Mouse (Mus musculus): ENCODE data around the gene Col4a1. TPM values are rescaled to one million over a fixed set of nuclear protein-coding genes. Genes with fewer than 3 reads are reported as not detected.
A peak's percentile ranks its signal among the peaks of the same experiment; 100 is the strongest.

The Col4a1 gene
- polyA plus RNA-seq, 1 experiment from 2014 or later, result 123 TPM

GRCm38 (mm10) chr8:11168780-11169179, 143.8 kb downstream of the Col4a1 start:
- Histone ChIP-seq H3K27ac (no peak overlapping the region), H3K4me3 (no peak overlapping the region), H3K27me3 (ENCODE audit: insufficient read depth, poor library complexity, severe bottlenecking) (0 out of 2 replicates have a peak, but pooled peaks cover 3% of the 10 kb centered on the region), H3K36me3 (no peaks in the 10 kb centered on the region), H3K4me1 (replicated peaks) (peaks cover 11% of the 10 kb centered on the region), H3K9me3 (no peaks in the 10 kb centered on the region)
- 89% methylated on average over 3 of the region's 3 CpGs for WGBS
- no peak for DNase-seq (ENCODE audit: low spot score)

- Histone ChIP-seq H3K4me3 (no peak overlapping the region), H3K27me3 (ENCODE audit: insufficient read depth, poor library complexity, severe bottlenecking) (no peaks in the 10 kb centered on the region), H3K27ac (no peak overlapping the region), H3K36me3 (no peaks in the 10 kb centered on the region), H3K9me3 (no peaks in the 10 kb centered on the region), H3K4me1 (replicated peaks) (peaks cover 9% of the 10 kb centered on the region; the same call in 1 of the 2 replicates)
- DNase-seq (ENCODE audit: low spot score), result no peak
- WGBS, result 85% methylated on average over 9 of the region's 9 CpGs
These were observed 144.7 kb downstream of the Col4a1 start for GRCm38 (mm10) chr8:11167955-11168354.

GRCm38 (mm10) chr8:11165592-11165991, 147.0 kb downstream of the Col4a1 start:
- H3K9me3 ChIP-seq, result no peaks in the 10 kb centered on the region
- no peaks in the 10 kb centered on the region for H3K27me3 ChIP-seq (ENCODE audit: insufficient read depth, poor library complexity, severe bottlenecking)
- peaks cover 12% of the 10 kb centered on the region; the same call in 1 of the 2 replicates for H3K4me1 ChIP-seq (replicated peaks)
- peak overlapping the region; percentile 45 for H3K27ac ChIP-seq
- peak; percentile 23 for DNase-seq (ENCODE audit: low spot score)
- WGBS, result 54% methylated on average over 4 of the region's 4 CpGs
- no peaks in the 10 kb centered on the region for H3K36me3 ChIP-seq
- no peak overlapping the region for H3K4me3 ChIP-seq

- 91% methylated on average over 2 of the region's 2 CpGs for WGBS
- no peak for DNase-seq (ENCODE audit: low spot score)
- H3K36me3 ChIP-seq, result no peaks in the 10 kb centered on the region
- no peaks in the 10 kb centered on the region for H3K9me3 ChIP-seq
- H3K4me3 ChIP-seq, result no peak overlapping the region
- H3K27me3 ChIP-seq (ENCODE audit: insufficient read depth, poor library complexity, severe bottlenecking), result no peaks in the 10 kb centered on the region
- H3K27ac ChIP-seq, result no peak overlapping the region
- no peaks in the 10 kb centered on the region for H3K4me1 ChIP-seq (replicated peaks)
These were observed 156.3 kb downstream of the Col4a1 start for GRCm38 (mm10) chr8:11156319-11156692.

GRCm38 (mm10) chr8:11155579-11156318, 156.9 kb downstream of the Col4a1 start:
- H3K9me3 ChIP-seq, result no peaks in the 10 kb centered on the region
- WGBS, result 91% methylated on average over 9 of the region's 9 CpGs
- H3K4me1 ChIP-seq (replicated peaks), result no peaks in the 10 kb centered on the region
- H3K36me3 ChIP-seq, result no peaks in the 10 kb centered on the region
- H3K27ac ChIP-seq, result no peak overlapping the region
- no peak overlapping the region for H3K4me3 ChIP-seq
- DNase-seq (ENCODE audit: low spot score), result no peak
- H3K27me3 ChIP-seq (ENCODE audit: insufficient read depth, poor library complexity, severe bottlenecking), result no peaks in the 10 kb centered on the region

- 88% methylated on average over 3 of the region's 3 CpGs for WGBS
- no peak overlapping the region for H3K4me3 ChIP-seq
These were observed 162.4 kb downstream of the Col4a1 start for GRCm38 (mm10) chr8:11150268-11150667.

GRCm38 (mm10) chr8:11149201-11149810, 163.3 kb downstream of the Col4a1 start:
- no peak for DNase-seq (ENCODE audit: low spot score)
- Histone ChIP-seq H3K4me1 (replicated peaks) (no peaks in the 10 kb centered on the region), H3K27ac (no peak overlapping the region), H3K27me3 (ENCODE audit: insufficient read depth, poor library complexity, severe bottlenecking) (no peaks in the 10 kb centered on the region), H3K36me3 (no peaks in the 10 kb centered on the region), H3K9me3 (no peaks in the 10 kb centered on the region), H3K4me3 (no peak overlapping the region)
- 89% methylated on average over 9 of the region's 9 CpGs for WGBS

More at GRCm38 (mm10) chr8:11150268-11150667, 162.4 kb downstream of the Col4a1 start:
- Histone ChIP-seq H3K27me3 (ENCODE audit: insufficient read depth, poor library complexity, severe bottlenecking) (no peaks in the 10 kb centered on the region), H3K27ac (no peak overlapping the region), H3K36me3 (no peaks in the 10 kb centered on the region), H3K4me1 (replicated peaks) (no peaks in the 10 kb centered on the region), H3K9me3 (no peaks in the 10 kb centered on the region)
- no peak for DNase-seq (ENCODE audit: low spot score)

GRCm38 (mm10) chr8:11148797-11149196, 163.8 kb downstream of the Col4a1 start:
- Histone ChIP-seq H3K36me3 (no peaks in the 10 kb centered on the region), H3K4me1 (replicated peaks) (no peaks in the 10 kb centered on the region), H3K9me3 (no peaks in the 10 kb centered on the region), H3K27me3 (ENCODE audit: insufficient read depth, poor library complexity, severe bottlenecking) (no peaks in the 10 kb centered on the region), H3K27ac (no peak overlapping the region), H3K4me3 (no peak overlapping the region)
- no peak for DNase-seq (ENCODE audit: low spot score)
- 92% methylated on average over 8 of the region's 8 CpGs for WGBS

Other genes with a start within 250 kb of the Col4a1 start
- 51.1 and 52.9 TPM in 2 replicates for gene Col4a2, start within 50 bp of the Col4a1 start, polyA plus RNA-seq (2016; fragmentation: Nextera tagmentation; extraction: Ambion mirVana)
- gene Rab20, start 165.9 kb upstream of the Col4a1 start, polyA plus RNA-seq (2016; fragmentation: Nextera tagmentation; extraction: Ambion mirVana), result 1.0 and 1.9 TPM in 2 replicates
- 110 and 127 TPM in 2 replicates for gene Naxd, start 184.7 kb upstream of the Col4a1 start, polyA plus RNA-seq (2016; fragmentation: Nextera tagmentation; extraction: Ambion mirVana)
- gene Cars2, start 238.0 kb upstream of the Col4a1 start, polyA plus RNA-seq (2016; fragmentation: Nextera tagmentation; extraction: Ambion mirVana), result 18.9 and 19.5 TPM in 2 replicates
- gene Ing1, start 242.7 kb upstream of the Col4a1 start, polyA plus RNA-seq (2016; fragmentation: Nextera tagmentation; extraction: Ambion mirVana), result 31.0 and 31.3 TPM in 2 replicates